Mouse (Mus musculus): ENCODE results near the gene Fastk.

GRCm38 (mm10) chr5:24394165-24394894 is 50.8 kb downstream of the Fastk start:
- peak; percentile 83 for TF ChIP-seq CTCF (IDR thresholded peaks at IDR 0.05)
- TF ChIP-seq EP300 (IDR thresholded peaks at IDR 0.05) = no peak
